Mouse (Mus musculus) lung, postnatal 0 days (tissue): Measurements from ENCODE around the gene Ptrh2. TPM values are rescaled to one million over a fixed set of nuclear protein-coding genes. Genes with fewer than 3 reads are reported as not detected.

Experiments
- ATAC-seq: fragments of 200-750 bp; cut with Nextera tagmentation; 2 replicates; pipeline ENCODE4 v1.8.0; 2017; ENCODE audit warnings: moderate library complexity
- DNase-seq: peaks from one replicate; pipeline ENCODE4 v3.0.0-alpha.2; 2016; ENCODE audit warnings: low spot score
- H3K27ac ChIP-seq: fragments of 300-500 bp; sonication (generic); 2 replicates; pipeline ENCODE4 v1.5.1; 2014; ENCODE audit warnings: antibody characterized with exemption, mild to moderate bottlenecking, low read length, mixed read lengths
- H3K27me3 ChIP-seq: fragments of 300-500 bp; sonication (generic); replicated peaks from 2 replicates; pipeline ENCODE4 v1.6.1; 2014; ENCODE audit warnings: low read length, mixed read lengths; ENCODE audit not compliant: insufficient read depth
- H3K36me3 ChIP-seq: fragments of 300-500 bp; sonication (generic); 2 replicates; pipeline ENCODE4 v1.6.1; 2014; ENCODE audit warnings: low read length, mixed read lengths; ENCODE audit not compliant: insufficient read depth
- H3K4me1 ChIP-seq: fragments of 300-500 bp; sonication (generic); 2 replicates; pipeline ENCODE4 v1.6.1; 2014; ENCODE audit warnings: antibody characterized with exemption, low read depth, low read length, mixed read lengths; ENCODE audit not compliant: insufficient read depth
- H3K4me2 ChIP-seq: fragments of 300-500 bp; sonication (generic); replicated peaks from 2 replicates; pipeline ENCODE4 v1.6.1; 2014; ENCODE audit warnings: low read depth, mild to moderate bottlenecking, low read length, moderate library complexity, mixed read lengths
- H3K4me3 ChIP-seq: fragments of 300-500 bp; sonication (generic); 2 replicates; pipeline ENCODE4 v1.5.1; 2014; ENCODE audit warnings: low read depth, low read length
- H3K9ac ChIP-seq: fragments of 300-500 bp; sonication (generic); replicated peaks from 2 replicates; pipeline ENCODE4 v1.6.1; 2014; ENCODE audit warnings: low read depth, mild to moderate bottlenecking
- H3K9me3 ChIP-seq: fragments of 300-500 bp; sonication (generic); 2 replicates; pipeline ENCODE4 v1.6.1; 2016; ENCODE audit warnings: low read length, mixed read lengths
- CTCF ChIP-seq: IDR thresholded peaks from 2 replicates; pipeline ENCODE4 v1.5.1; 2016; ENCODE audit warnings: antibody characterized with exemption, mild to moderate bottlenecking
- EP300 ChIP-seq: IDR thresholded peaks from 2 replicates; pipeline ENCODE4 v1.6.1; 2016; ENCODE audit warnings: antibody characterized with exemption, mild to moderate bottlenecking, control low read depth
- WGBS: fragments of 180-500 bp; shearing (Covaris S2); extraction: QIAGEN DNeasy Blood & Tissue Kit; methylation state at CpG from one replicate; pipeline ENCODE4 v1.1.7; 2014; 5-methylcytosine and 5-hydroxymethylcytosine counted together
- polyA plus RNA-seq: library from polyadenylated mRNA; unstranded; fragments of >200 nt; fragmentation: Nextera tagmentation; extraction: Ambion mirVana; gene quantifications from 2 replicates; pipeline ENCODE4 v1.2.1, GENCODE M21; 2015

Gene Ptrh2
- polyA plus RNA-seq, 1 experiment from 2014 or later, result 11.7 TPM

- no peaks in the 10 kb centered on the region for H3K9me3 ChIP-seq
- peak; percentile 23 for DNase-seq
- WGBS, result 92% methylated on average over 3 of the region's 3 CpGs
- no peaks in the 10 kb centered on the region for H3K36me3 ChIP-seq
- TF ChIP-seq CTCF, result no peak
- no peak for TF ChIP-seq EP300
- H3K4me2 ChIP-seq, result no peak overlapping the region
- no peak overlapping the region for H3K4me3 ChIP-seq
- ATAC-seq, result no peak
- H3K27ac ChIP-seq, result no peak overlapping the region; the same call in 1 of the 2 replicates
- no peak overlapping the region for H3K9ac ChIP-seq
- H3K4me1 ChIP-seq, result peaks cover 10% of the 10 kb centered on the region
- no peaks in the 10 kb centered on the region for H3K27me3 ChIP-seq
These were observed 3.1 kb upstream of the Ptrh2 start for GRCm38 (mm10) chr11:86680729-86681128.

GRCm38 (mm10) chr11:86681423-86681822, 2.4 kb upstream of the Ptrh2 start:
- Histone ChIP-seq H3K9me3 (no peaks in the 10 kb centered on the region), H3K36me3 (no peaks in the 10 kb centered on the region), H3K27me3 (no peaks in the 10 kb centered on the region), H3K27ac (no peak overlapping the region), H3K9ac (no peak overlapping the region), H3K4me3 (no peak overlapping the region), H3K4me1 (peaks cover 10% of the 10 kb centered on the region), H3K4me2 (no peak overlapping the region)
- ATAC-seq (no peak), DNase-seq (no peak)
- no peak for TF ChIP-seq CTCF
- 68% methylated on average over 3 of the region's 3 CpGs for WGBS

GRCm38 (mm10) chr11:86682861-86683260, 924 bp upstream of the Ptrh2 start:
- H3K27me3 ChIP-seq, result no peaks in the 10 kb centered on the region
- WGBS, result 26% methylated on average over 7 of the region's 7 CpGs
- no peaks in the 10 kb centered on the region for H3K9me3 ChIP-seq
- no peak for DNase-seq
- H3K4me1 ChIP-seq, result peaks cover 10% of the 10 kb centered on the region
- ATAC-seq, result no peak
- no peak for TF ChIP-seq EP300
- TF ChIP-seq CTCF, result no peak
- H3K27ac ChIP-seq, result peak overlapping the region; percentile 95
- peak overlapping the region; percentile 79 for H3K4me3 ChIP-seq
- H3K36me3 ChIP-seq, result no peaks in the 10 kb centered on the region
- peak overlapping the region; percentile 93 for H3K4me2 ChIP-seq
- H3K9ac ChIP-seq, result peak overlapping the region; percentile 89

- no peaks in the 10 kb centered on the region for H3K9me3 ChIP-seq
- peaks cover 10% of the 10 kb centered on the region for H3K4me1 ChIP-seq
- ATAC-seq (no peak), DNase-seq (no peak)
- H3K4me3 ChIP-seq, result peak overlapping the region; percentile 79
- peak overlapping the region; percentile 95 for H3K27ac ChIP-seq
- TF ChIP-seq CTCF, result no peak
- peak overlapping the region; percentile 93 for H3K4me2 ChIP-seq
- peaks cover under 1% of the 10 kb centered on the region; the same call in 1 of the 2 replicates for H3K36me3 ChIP-seq
- WGBS, result 4% methylated on average over 20 of the region's 20 CpGs
- no peaks in the 10 kb centered on the region for H3K27me3 ChIP-seq
- H3K9ac ChIP-seq, result peak overlapping the region; percentile 89
These were observed 584 bp downstream of the Ptrh2 start for GRCm38 (mm10) chr11:86684126-86685012.

- Histone ChIP-seq H3K27ac (no peak overlapping the region), H3K9me3 (no peaks in the 10 kb centered on the region), H3K4me2 (no peak overlapping the region), H3K4me3 (no peak overlapping the region), H3K9ac (no peak overlapping the region), H3K27me3 (no peaks in the 10 kb centered on the region), H3K4me1 (peaks cover 10% of the 10 kb centered on the region), H3K36me3 (peaks cover 9% of the 10 kb centered on the region)
- TF ChIP-seq CTCF (no peak), EP300 (no peak)
- WGBS, result 75% methylated on average over 1 of the region's 1 CpGs
- DNase-seq (no peak), ATAC-seq (no peak)
These were observed 1.6 kb downstream of the Ptrh2 start for GRCm38 (mm10) chr11:86685366-86685765.

GRCm38 (mm10) chr11:86690383-86690782, 6.6 kb downstream of the Ptrh2 start:
- no peaks in the 10 kb centered on the region for H3K4me1 ChIP-seq
- TF ChIP-seq CTCF (no peak), EP300 (no peak)
- WGBS, result 82% methylated on average over 3 of the region's 3 CpGs
- no peaks in the 10 kb centered on the region for H3K27me3 ChIP-seq
- peaks cover 24% of the 10 kb centered on the region for H3K36me3 ChIP-seq
- H3K4me3 ChIP-seq, result no peak overlapping the region
- no peak overlapping the region for H3K4me2 ChIP-seq
- no peak for DNase-seq
- H3K9me3 ChIP-seq, result no peaks in the 10 kb centered on the region
- no peak for ATAC-seq
- no peak overlapping the region for H3K9ac ChIP-seq
- no peak overlapping the region for H3K27ac ChIP-seq
